Mouse (Mus musculus) E14TG2a.4 (cell line): Measurements from ENCODE around the gene Ints5.
"Not testable (repeated sequence)": the region's sequence is repeated elsewhere in the genome, so short reads cannot be mapped to it uniquely, and the experiment has no call there.

ENCODE experiments used
- CTCF ChIP-seq: conservative IDR thresholded peaks from 2 replicates; pipeline ENCODE4 v1.5.1; 2014; ENCODE audit warnings: low read length
- NANOG ChIP-seq: IDR thresholded peaks from 2 replicates; pipeline ENCODE4 v1.6.1; 2014; ENCODE audit warnings: borderline replicate concordance, low read length, mixed read lengths
- POU5F1 ChIP-seq: IDR thresholded peaks from 2 replicates; pipeline ENCODE4 v1.6.1; 2014; ENCODE audit warnings: low read length, borderline replicate concordance

- not testable (repeated sequence) for TF ChIP-seq CTCF, POU5F1, NANOG
Measured at GRCm38 (mm10) chr19:8896231-8896630, 3.4 kb downstream of the Ints5 start.
